Mouse (Mus musculus): ENCODE data around the gene Atp6v1g3.

GRCm38 (mm10) chr1:138267465-138268055, 6.0 kb upstream of the Atp6v1g3 start:
- TF ChIP-seq POLR2A (IDR thresholded peaks at IDR 0.05; ENCODE audit: low read depth, low read length) (no peak), CTCF (conservative IDR thresholded peaks at IDR 0.05; ENCODE audit: insufficient read depth, insufficient read length, low read depth, low read length) (no peak)
